Mouse (Mus musculus) megakaryocyte, adult 5-6 weeks (primary cell): ENCODE results near the gene Ckap4. TPM values are rescaled to one million over a fixed set of nuclear protein-coding genes. Genes with fewer than 3 reads are reported as not detected.

Source experiments
- ATAC-seq: 2 replicates; pipeline ENCODE4 v1.8.0; 2016; ENCODE audit warnings: mild to moderate bottlenecking, inconsistent platforms; ENCODE audit not compliant: poor library complexity, severe bottlenecking
- total RNA-seq, 2 experiments: library from RNA; stranded (forward) in 1 of 2; stranded (reverse) in 1 of 2; fragments of 153-499, 151-499 nt in 1 of 2; fragments of 221-1000, 200-1000 nt in 1 of 2; gene quantifications; 2 replicates each; pipeline versions ENCODE4 v1.2.3 to v1.2.4; 2015 to 2017

Gene Ckap4
- 122 and 125 TPM in 2 replicates for total RNA-seq (2015)
- total RNA-seq (2017), result 115 TPM in 2 replicates

DNA sequence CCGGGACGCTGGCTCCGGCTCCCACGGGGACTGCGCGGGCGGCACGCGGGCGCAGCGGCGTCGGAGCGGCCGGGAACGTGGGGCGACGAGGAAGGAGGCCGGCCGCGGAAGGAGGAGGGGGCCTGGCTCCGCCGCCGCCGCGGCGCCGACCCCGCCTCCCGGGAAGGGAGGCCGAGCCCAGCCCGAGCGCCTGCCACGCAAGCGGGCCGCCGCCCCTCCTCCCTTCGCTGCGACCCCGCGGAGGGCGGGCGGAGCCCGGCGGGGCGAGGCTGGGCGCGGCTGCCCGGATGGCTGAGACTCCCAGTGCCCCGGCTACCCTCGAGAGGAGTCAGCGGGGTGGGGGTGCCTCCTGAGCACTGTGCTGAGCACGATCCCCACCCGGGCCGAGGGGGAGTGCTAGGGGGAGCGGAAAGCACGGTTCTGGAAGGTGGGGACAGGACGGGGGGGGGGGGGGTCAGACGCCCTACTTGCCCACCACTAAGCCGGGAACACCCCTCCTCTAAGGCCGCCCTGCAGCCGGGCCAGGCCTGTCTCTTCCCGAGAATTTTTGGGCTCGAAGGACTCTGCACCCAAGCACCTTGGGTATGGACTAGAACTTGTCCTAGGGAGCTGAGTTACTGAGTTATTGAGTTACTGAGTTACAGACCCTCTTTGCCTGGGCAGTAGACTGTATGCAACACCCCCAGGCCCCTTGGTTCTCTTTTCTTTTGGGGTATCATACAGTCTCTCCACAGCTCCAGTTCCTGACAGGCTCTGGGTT is at the start of gene Ckap4:
Gene Ckap4, minus strand, starts transcription at position 151 of the 760 bp plus-strand sequence.
- ATAC-seq, result peak; percentile 78

- ATAC-seq, result no peak
Measured at GRCm38 (mm10) chr10:84582236-84582635, 48.4 kb upstream of the Ckap4 start.

DNA sequence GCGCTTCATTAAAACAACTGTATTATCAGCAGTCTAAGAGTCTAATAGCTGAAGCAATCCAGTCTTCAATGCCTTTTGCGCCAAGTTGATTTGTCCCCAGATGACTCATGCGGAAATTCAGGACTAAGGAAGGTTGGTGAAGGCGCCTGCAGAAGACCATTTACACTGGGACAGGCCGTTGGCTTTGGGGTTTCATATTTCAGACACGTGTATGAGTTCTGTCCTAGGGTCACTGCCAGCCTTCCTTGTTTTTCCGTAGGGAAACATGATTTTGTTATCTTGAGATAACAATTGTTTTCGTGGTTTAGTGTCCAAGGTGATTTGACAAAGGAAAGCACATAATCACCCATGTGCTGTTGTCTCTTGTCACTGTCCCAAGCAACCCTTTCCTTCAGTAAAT is 47.3 kb upstream of the Ckap4 start:
- ATAC-seq, result no peak

- ATAC-seq, result no peak
Measured at GRCm38 (mm10) chr10:84579527-84579926, 45.7 kb upstream of the Ckap4 start.

- ATAC-seq, result no peak
Measured at GRCm38 (mm10) chr10:84578738-84579137, 44.9 kb upstream of the Ckap4 start.

DNA sequence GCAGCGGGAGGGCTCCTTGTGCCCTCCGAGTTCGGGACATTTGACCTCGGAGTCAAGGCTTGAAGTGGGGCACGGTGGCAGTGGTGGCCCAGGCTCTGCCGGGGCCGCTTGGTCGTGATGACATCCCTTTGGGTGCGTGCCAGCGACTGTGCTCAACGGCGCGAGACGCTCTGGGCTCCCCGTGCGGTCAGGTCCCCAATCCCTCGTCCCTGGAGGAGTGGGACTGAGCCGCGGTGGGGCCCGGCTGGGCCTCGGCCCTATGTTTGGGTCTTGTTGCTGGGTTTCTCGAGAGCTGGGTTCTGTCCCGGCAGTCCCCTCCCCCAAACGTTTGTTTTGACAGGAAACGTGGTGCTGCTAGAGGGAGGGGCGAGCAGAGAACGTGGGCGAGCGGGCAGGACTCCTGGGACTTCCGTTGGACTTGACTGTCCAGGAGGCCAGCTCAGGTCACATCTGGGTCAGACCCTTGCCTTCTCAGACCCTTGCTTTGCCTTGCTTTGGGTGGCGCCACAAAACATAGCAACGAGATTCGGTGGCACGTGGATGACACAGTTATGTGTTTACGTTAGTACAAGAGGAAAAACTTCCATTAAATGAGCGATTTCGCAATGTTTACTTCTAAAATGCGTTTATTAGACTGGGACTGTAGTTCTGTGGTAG is 43.3 kb upstream of the Ckap4 start:
- peak; percentile 28 for ATAC-seq

DNA sequence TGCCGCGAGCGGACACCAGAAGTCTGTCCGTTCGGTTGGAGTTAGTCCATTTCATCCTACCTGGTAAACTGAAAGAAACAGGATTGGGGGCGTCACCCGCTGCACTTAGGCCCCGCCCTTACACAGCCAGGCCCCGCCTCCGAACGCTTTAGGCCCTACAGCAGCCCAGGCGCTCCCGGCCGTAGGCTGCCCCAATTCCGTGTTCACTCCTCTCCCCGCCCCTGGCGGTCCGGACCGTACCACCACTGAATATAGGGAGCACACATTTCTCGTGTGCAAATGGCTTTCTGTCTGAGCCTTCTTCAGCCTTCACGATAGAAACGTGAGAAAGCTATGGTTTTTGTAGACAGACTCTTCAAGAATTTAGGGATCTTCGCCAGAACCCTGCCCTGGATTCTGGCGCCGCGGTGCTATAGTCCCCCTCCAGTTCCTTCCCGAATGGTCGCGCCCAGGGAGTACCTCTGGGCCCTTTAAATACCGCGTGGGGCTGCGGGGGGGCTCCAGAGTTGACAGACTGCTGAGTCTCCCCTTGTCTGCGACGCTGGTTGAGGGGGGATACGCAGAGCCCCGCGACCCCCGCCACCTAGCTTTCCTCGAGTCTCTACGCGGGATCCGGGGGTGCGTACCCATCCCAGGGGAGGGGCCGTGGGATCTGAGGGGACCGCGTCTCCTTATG is 42.7 kb upstream of the Ckap4 start, which contains the start of gene Tcp11l2:
Gene Tcp11l2, plus strand, starts transcription at position 232 of the 676 bp plus-strand sequence.
- ATAC-seq, result peak; percentile 81

- peak; percentile 62 for ATAC-seq
Measured at GRCm38 (mm10) chr10:84576029-84576394, 42.1 kb upstream of the Ckap4 start.

DNA sequence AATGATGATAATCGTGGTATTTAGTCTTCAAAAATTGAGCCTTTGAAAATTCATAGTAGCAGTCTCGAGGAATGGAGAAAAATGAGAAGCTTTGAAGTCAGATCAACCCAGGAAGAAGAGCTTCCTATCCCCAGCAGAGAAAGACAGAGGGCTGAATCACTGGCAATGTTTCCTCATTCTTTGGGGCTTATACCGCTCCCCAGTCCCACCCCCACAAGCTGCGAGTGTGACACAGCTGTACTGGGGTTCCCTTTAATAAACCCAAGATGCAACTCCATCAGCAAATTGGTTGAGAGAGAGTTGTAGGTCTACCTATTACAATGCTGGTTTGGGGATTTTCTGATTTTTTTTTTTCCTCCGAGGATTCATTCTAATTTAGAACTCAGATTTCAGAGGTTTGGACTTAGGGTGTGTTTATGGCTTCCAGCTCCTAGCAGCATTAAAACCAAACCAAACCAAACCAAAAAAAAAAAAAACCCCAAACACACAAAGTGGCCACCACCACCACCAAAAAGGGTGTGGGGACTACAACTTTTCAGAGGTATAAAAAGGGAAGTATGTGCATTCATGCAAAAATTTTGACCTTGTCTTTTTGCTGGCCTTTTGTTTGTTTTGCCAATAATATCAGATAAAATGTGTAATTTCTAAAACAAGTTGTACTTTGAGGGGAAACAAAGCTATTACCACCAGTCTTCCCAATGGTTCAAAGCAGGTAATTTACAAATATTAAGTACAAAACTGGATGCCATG is 40.0 kb upstream of the Ckap4 start:
- peak; percentile 45 for ATAC-seq

DNA sequence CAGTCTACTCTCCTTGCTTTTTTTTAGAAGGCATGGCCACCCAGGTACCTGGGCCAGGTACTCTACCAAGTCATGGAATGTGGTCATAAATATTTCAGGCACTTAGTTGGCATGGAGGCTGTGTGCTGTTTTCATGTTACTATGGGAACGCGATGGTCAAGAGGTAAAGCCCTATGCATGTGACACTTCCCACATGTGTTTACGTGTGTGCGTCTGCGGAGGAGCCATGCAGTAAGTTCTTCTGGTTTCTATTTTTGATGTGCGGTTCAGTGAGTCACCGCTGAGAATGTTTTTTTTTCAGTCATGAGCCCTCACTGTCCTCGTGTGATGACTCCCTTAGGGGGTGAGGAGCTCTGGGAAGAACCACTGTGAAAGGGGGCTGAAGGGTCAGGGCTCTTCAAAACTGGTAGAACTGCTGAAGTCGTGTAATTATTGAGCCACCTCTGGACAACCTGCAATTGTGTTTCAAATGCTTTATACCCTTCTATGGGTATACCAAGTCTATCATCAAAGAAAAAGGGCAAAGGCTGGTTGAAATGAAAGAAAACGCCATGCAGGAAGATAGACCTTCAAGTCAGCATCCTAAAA is 37.3 kb upstream of the Ckap4 start:
- ATAC-seq, result peak; percentile 15; the same call in 1 of the 2 replicates

DNA sequence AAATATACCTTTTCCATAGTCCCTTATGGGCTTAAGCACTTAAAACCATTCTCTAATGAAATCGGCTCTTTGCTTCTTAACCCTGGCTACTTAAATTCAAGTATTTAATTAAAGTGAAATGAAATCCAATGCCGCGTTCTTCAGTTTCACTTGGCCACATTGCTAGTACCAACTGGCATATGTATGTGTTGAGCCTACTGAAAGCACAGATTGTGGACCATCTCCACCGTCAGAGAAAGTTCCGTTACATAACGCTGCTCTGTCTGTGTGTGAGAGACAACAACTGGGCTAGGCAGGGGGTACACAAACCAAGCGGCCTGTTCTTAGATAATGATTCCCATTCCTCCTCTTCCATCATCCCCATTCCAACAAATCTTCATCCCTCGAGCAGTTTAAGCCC is 30.6 kb upstream of the Ckap4 start:
- ATAC-seq, result no peak

DNA sequence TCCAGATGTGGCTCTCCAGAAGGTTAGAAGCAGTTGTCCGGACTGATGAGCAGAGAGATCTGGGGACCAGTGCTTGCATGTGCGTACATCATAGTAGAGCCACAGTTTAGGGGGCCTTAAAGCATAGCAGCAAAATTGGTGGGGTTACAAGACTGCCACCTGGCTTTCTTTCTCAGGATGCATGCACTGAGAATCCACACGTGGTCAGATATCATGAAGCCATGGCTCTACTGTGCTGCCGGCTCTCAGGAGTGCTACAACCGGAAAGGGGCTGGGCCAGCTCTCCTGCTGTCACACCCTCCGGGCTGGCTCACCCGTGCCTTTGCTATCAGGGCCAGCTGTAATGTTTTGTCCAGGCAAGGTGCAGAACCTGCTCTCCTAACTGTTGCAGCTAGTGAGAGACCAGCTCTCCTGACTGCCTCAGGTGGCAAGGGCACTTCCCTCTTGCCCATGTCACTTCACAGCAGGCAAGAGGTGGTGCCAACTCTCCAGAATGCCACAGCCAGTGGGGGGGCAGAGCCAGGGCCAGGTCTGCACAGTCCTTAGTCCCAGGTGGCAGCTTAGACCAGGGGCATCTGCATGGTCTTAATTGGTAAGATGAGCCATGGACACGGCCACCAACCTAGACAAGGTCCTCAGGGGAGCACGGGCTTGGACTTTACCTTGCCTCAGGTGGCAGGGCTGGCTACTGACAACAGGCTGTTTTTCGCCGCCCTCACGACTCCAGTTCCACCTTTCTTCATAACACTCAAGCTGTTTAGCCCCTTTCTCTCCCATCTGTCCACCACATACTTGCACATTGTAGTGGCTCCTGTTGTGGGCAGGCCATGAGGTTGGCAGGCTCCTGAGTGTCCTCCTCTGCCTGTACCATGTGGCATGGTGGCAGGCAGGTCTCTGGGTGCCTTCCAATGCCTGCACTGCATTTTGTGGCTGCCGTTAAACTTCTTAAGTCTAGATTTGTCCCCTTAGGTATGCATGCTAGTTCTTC is 29.0 kb upstream of the Ckap4 start:
- ATAC-seq, result peak; percentile 80

DNA sequence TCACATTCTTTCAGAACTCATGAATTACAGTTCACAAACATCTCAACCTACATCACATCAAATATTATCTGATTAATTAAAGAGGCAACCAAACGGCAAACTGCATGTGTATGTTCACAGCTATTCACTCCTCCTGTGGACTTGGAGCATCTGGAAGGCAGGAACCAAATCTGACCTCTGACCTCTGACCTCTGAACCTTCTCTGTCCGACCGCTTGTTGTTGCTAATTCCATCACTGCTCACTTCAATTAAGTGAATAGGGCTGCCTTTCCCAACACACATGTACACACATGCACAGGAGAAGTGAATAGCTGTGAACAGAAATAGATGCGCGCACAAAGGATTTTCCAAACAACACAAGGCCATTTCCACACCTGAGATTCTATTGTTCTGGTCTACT is 28.3 kb upstream of the Ckap4 start:
- ATAC-seq, result no peak

GRCm38 (mm10) chr10:84559986-84560385 is 26.1 kb upstream of the Ckap4 start:
- ATAC-seq, result no peak

GRCm38 (mm10) chr10:84558511-84558910 is 24.6 kb upstream of the Ckap4 start:
- ATAC-seq, result peak; percentile 56

GRCm38 (mm10) chr10:84556120-84556519 is 22.3 kb upstream of the Ckap4 start:
- peak; percentile 75 for ATAC-seq

- peak; percentile 25 for ATAC-seq
Measured at GRCm38 (mm10) chr10:84554291-84555009, 20.6 kb upstream of the Ckap4 start.

DNA sequence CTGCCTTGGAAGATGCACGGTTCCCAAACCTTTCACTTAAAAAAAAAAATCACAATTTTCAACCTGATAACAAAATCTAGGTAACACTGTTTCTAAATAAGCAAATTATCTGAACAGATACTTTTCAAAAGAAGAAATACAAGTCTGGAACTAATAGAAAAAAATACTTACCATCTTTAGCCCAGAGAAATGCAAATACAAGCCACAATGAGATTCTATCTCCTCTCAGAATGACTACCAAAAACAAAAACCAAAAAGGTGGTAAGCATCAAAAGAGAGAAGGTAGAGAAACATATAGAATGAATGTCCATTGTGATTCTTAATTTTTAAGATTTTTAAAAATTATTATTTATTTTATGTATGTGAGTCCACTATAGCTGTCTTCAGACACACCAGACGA is 18.6 kb upstream of the Ckap4 start:
- ATAC-seq, result no peak

DNA sequence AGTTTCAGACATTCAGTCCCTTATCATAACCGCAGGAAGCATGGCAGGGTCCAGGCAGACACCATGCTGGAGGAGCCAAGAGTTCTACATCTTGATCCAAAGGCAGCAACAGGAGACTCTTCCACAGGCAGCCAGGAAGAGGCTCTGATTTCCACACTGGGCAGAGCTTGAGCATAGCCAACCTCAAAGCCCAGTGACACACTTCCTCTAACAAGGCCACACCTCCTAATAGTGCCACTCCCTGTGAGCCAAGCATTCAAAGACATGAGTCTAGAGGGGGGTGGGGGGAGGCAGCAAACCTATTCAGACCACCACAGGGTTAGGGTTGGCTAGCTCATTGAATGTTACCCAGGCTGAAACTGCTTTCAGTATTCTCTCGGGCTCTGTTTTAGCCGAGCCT is 18.0 kb upstream of the Ckap4 start:
- peak; percentile 41 for ATAC-seq
